Mouse (Mus musculus): ENCODE measurements around the gene Igfbpl1. TPM values are rescaled to one million over a fixed set of nuclear protein-coding genes. Genes with fewer than 3 reads are reported as not detected.

Gene Igfbpl1
- polyA plus RNA-seq, 1 experiment from 2014 or later, result 94.2 TPM

GRCm38 (mm10) chr4:45808034-45808433 lies 18.7 kb downstream of the Igfbpl1 start:
- Histone ChIP-seq H3K27ac (ENCODE audit: low read length) (no peak overlapping the region), H3K36me3 (ENCODE audit: control insufficient read depth, insufficient read depth) (peaks cover 15% of the 10 kb centered on the region), H3K4me1 (replicated peaks; ENCODE audit: control insufficient read depth, insufficient read depth, low read length) (no peaks in the 10 kb centered on the region), H3K4me3 (replicated peaks; ENCODE audit: low read length) (no peak overlapping the region), H3K9me3 (ENCODE audit: control insufficient read depth, low read length) (no peaks in the 10 kb centered on the region), H3K9ac (replicated peaks; ENCODE audit: low read depth, low read length) (no peak overlapping the region), H3K4me2 (ENCODE audit: low read length) (no peak overlapping the region), H3K27me3 (replicated peaks; ENCODE audit: control insufficient read depth, insufficient read depth, low read length) (no peaks in the 10 kb centered on the region)
- 17% methylated on average over 7 of the region's 7 CpGs for WGBS
- 0 out of 2 replicates have a peak, but pooled peaks have one; percentile 18 for ATAC-seq

- H3K4me1 ChIP-seq (replicated peaks; ENCODE audit: control insufficient read depth, insufficient read depth, low read length), result peaks cover 20% of the 10 kb centered on the region
- H3K9me3 ChIP-seq (ENCODE audit: control insufficient read depth, low read length), result no peaks in the 10 kb centered on the region
- WGBS, result 96% methylated on average over 14 of the region's 14 CpGs
- no peak for ATAC-seq
- no peak overlapping the region for H3K27ac ChIP-seq (ENCODE audit: low read length)
- no peak overlapping the region for H3K9ac ChIP-seq (replicated peaks; ENCODE audit: low read depth, low read length)
- H3K4me2 ChIP-seq (ENCODE audit: low read length), result no peak overlapping the region
- H3K36me3 ChIP-seq (ENCODE audit: control insufficient read depth, insufficient read depth), result peaks cover 4% of the 10 kb centered on the region
- H3K27me3 ChIP-seq (replicated peaks; ENCODE audit: control insufficient read depth, insufficient read depth, low read length), result no peaks in the 10 kb centered on the region
- no peak overlapping the region for H3K4me3 ChIP-seq (replicated peaks; ENCODE audit: low read length)
Observed at GRCm38 (mm10) chr4:45802900-45803299, 23.8 kb downstream of the Igfbpl1 start.

GRCm38 (mm10) chr4:45799956-45800537 lies 26.7 kb downstream of the Igfbpl1 start:
- peaks cover 22% of the 10 kb centered on the region for H3K4me1 ChIP-seq (replicated peaks; ENCODE audit: control insufficient read depth, insufficient read depth, low read length)
- no peak for ATAC-seq
- H3K27me3 ChIP-seq (replicated peaks; ENCODE audit: control insufficient read depth, insufficient read depth, low read length), result no peaks in the 10 kb centered on the region
- H3K36me3 ChIP-seq (ENCODE audit: control insufficient read depth, insufficient read depth), result peaks cover 4% of the 10 kb centered on the region
- H3K4me3 ChIP-seq (replicated peaks; ENCODE audit: low read length), result no peak overlapping the region
- H3K9me3 ChIP-seq (ENCODE audit: control insufficient read depth, low read length), result no peaks in the 10 kb centered on the region
- H3K9ac ChIP-seq (replicated peaks; ENCODE audit: low read depth, low read length), result no peak overlapping the region
- H3K27ac ChIP-seq (ENCODE audit: low read length), result no peak overlapping the region
- WGBS, result 41% methylated on average over 3 of the region's 3 CpGs
- no peak overlapping the region for H3K4me2 ChIP-seq (ENCODE audit: low read length)

- 0% methylated on average over 26 of the region's 26 CpGs for WGBS
- Histone ChIP-seq H3K27me3 (replicated peaks; ENCODE audit: control insufficient read depth, insufficient read depth, low read length) (no peaks in the 10 kb centered on the region), H3K4me2 (ENCODE audit: low read length) (peak within 1 kb of the TSS; percentile 71), H3K9me3 (ENCODE audit: control insufficient read depth, low read length) (no peaks in the 10 kb centered on the region), H3K9ac (replicated peaks; ENCODE audit: low read depth, low read length) (peak within 1 kb of the TSS; percentile 68), H3K4me1 (replicated peaks; ENCODE audit: control insufficient read depth, insufficient read depth, low read length) (peaks cover 22% of the 10 kb centered on the region), H3K36me3 (ENCODE audit: control insufficient read depth, insufficient read depth) (peaks cover 4% of the 10 kb centered on the region), H3K27ac (ENCODE audit: low read length) (peak within 1 kb of the TSS; percentile 39; the same call in 1 of the 2 replicates), H3K4me3 (replicated peaks; ENCODE audit: low read length) (peak within 1 kb of the TSS; percentile 61)
- peak; percentile 93 for ATAC-seq
Observed at GRCm38 (mm10) chr4:45798964-45799363, 27.8 kb downstream of the Igfbpl1 start, which contains the start of gene Aldh1b1. TSS of gene Aldh1b1 (plus strand) at chr4:45799022.

- Histone ChIP-seq H3K4me1 (replicated peaks; ENCODE audit: control insufficient read depth, insufficient read depth, low read length) (peaks cover 22% of the 10 kb centered on the region), H3K4me2 (ENCODE audit: low read length) (no peak overlapping the region), H3K27me3 (replicated peaks; ENCODE audit: control insufficient read depth, insufficient read depth, low read length) (no peaks in the 10 kb centered on the region), H3K27ac (ENCODE audit: low read length) (no peak overlapping the region), H3K4me3 (replicated peaks; ENCODE audit: low read length) (no peak overlapping the region), H3K36me3 (ENCODE audit: control insufficient read depth, insufficient read depth) (no peaks in the 10 kb centered on the region), H3K9ac (replicated peaks; ENCODE audit: low read depth, low read length) (no peak overlapping the region), H3K9me3 (ENCODE audit: control insufficient read depth, low read length) (no peaks in the 10 kb centered on the region)
- WGBS, result 80% methylated on average over 5 of the region's 5 CpGs
- no peak for ATAC-seq
Observed at GRCm38 (mm10) chr4:45796760-45797159, 30.0 kb downstream of the Igfbpl1 start.

- WGBS, result 2% methylated on average over 12 of the region's 12 CpGs
- Histone ChIP-seq H3K9me3 (ENCODE audit: control insufficient read depth, low read length) (no peaks in the 10 kb centered on the region), H3K9ac (replicated peaks; ENCODE audit: low read depth, low read length) (peak overlapping the region; percentile 43; the same call in 1 of the 2 replicates), H3K4me1 (replicated peaks; ENCODE audit: control insufficient read depth, insufficient read depth, low read length) (peaks cover 17% of the 10 kb centered on the region), H3K4me2 (ENCODE audit: low read length) (peak overlapping the region; percentile 32), H3K27me3 (replicated peaks; ENCODE audit: control insufficient read depth, insufficient read depth, low read length) (no peaks in the 10 kb centered on the region), H3K4me3 (replicated peaks; ENCODE audit: low read length) (no peak overlapping the region), H3K36me3 (ENCODE audit: control insufficient read depth, insufficient read depth) (no peaks in the 10 kb centered on the region), H3K27ac (ENCODE audit: low read length) (no peak overlapping the region)
- ATAC-seq, result no peak
Observed at GRCm38 (mm10) chr4:45795191-45795811, 31.4 kb downstream of the Igfbpl1 start.

- no peak for ATAC-seq
- no peak overlapping the region for H3K4me3 ChIP-seq (replicated peaks; ENCODE audit: low read length)
- H3K4me2 ChIP-seq (ENCODE audit: low read length), result no peak overlapping the region
- WGBS, result 87% methylated on average over 2 of the region's 2 CpGs
- peaks cover 17% of the 10 kb centered on the region for H3K4me1 ChIP-seq (replicated peaks; ENCODE audit: control insufficient read depth, insufficient read depth, low read length)
- H3K9me3 ChIP-seq (ENCODE audit: control insufficient read depth, low read length), result no peaks in the 10 kb centered on the region
- no peak overlapping the region for H3K9ac ChIP-seq (replicated peaks; ENCODE audit: low read depth, low read length)
- no peaks in the 10 kb centered on the region for H3K36me3 ChIP-seq (ENCODE audit: control insufficient read depth, insufficient read depth)
- no peak overlapping the region; the same call in 1 of the 2 replicates for H3K27ac ChIP-seq (ENCODE audit: low read length)
- no peaks in the 10 kb centered on the region for H3K27me3 ChIP-seq (replicated peaks; ENCODE audit: control insufficient read depth, insufficient read depth, low read length)
Observed at GRCm38 (mm10) chr4:45790018-45790417, 36.7 kb downstream of the Igfbpl1 start.

- Histone ChIP-seq H3K4me2 (ENCODE audit: low read length) (no peak overlapping the region), H3K4me1 (replicated peaks; ENCODE audit: control insufficient read depth, insufficient read depth, low read length) (peaks cover 17% of the 10 kb centered on the region), H3K9me3 (ENCODE audit: control insufficient read depth, low read length) (no peaks in the 10 kb centered on the region), H3K27ac (ENCODE audit: low read length) (peak overlapping the region; percentile 12; the same call in 1 of the 2 replicates), H3K27me3 (replicated peaks; ENCODE audit: control insufficient read depth, insufficient read depth, low read length) (no peaks in the 10 kb centered on the region), H3K9ac (replicated peaks; ENCODE audit: low read depth, low read length) (no peak overlapping the region), H3K36me3 (ENCODE audit: control insufficient read depth, insufficient read depth) (no peaks in the 10 kb centered on the region), H3K4me3 (replicated peaks; ENCODE audit: low read length) (no peak overlapping the region)
- peak; percentile 57 for ATAC-seq
- 43% methylated on average over 13 of the region's 13 CpGs for WGBS
Observed at GRCm38 (mm10) chr4:45789263-45789958, 37.3 kb downstream of the Igfbpl1 start.

- Histone ChIP-seq H3K4me2 (ENCODE audit: low read length) (no peak overlapping the region), H3K9me3 (ENCODE audit: control insufficient read depth, low read length) (no peaks in the 10 kb centered on the region), H3K9ac (replicated peaks; ENCODE audit: low read depth, low read length) (no peak overlapping the region), H3K4me3 (replicated peaks; ENCODE audit: low read length) (no peak overlapping the region), H3K4me1 (replicated peaks; ENCODE audit: control insufficient read depth, insufficient read depth, low read length) (peaks cover 17% of the 10 kb centered on the region), H3K27ac (ENCODE audit: low read length) (no peak overlapping the region), H3K36me3 (ENCODE audit: control insufficient read depth, insufficient read depth) (no peaks in the 10 kb centered on the region), H3K27me3 (replicated peaks; ENCODE audit: control insufficient read depth, insufficient read depth, low read length) (no peaks in the 10 kb centered on the region)
- no peak for ATAC-seq
- 82% methylated on average over 13 of the region's 13 CpGs for WGBS
Observed at GRCm38 (mm10) chr4:45788446-45789081, 38.2 kb downstream of the Igfbpl1 start.
